Mouse (Mus musculus): ENCODE results near the gene Rap1b.

Rap1b gene

DNA sequence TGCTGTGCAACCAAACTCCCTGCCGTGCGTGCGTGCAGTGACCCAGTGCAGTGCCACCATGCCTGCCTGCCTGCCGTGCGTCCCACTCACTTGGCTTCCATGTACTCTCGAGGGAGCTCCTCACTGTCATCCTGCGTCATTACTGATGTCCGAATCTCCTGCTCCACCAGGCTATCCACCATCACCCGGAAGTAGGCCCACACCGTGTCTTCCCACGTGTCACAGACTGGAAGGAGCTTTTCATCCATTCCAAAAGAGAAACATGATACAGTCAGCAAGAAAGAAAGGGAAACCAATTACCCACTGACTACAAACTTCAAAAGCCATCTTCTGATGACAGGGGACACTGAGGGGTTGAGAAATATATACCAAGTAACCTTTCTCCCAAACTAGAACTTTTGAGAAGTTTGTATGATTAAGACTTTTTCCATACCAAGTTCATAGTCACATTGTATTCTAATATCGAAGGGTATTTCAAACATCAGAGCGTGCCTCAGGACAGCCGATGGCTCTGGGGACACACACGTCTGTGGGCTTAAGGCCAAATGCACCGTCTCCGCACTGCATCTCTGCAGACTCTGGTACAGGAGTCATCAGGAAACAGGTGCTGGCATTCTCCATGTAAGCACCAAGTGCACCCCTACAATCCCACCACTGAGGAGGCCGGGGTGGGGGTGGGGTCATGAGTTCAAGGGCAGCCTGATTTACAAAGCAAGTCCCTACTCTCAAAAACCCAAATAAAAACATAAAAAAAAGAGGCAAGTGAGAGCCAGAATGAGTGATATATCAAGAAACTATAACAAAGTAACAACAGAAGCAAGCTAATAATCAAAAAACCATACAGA, 75.3 kb downstream of the Rap1b start:
- no peak for DNase-seq (ENCODE audit: low spot score)

DNA sequence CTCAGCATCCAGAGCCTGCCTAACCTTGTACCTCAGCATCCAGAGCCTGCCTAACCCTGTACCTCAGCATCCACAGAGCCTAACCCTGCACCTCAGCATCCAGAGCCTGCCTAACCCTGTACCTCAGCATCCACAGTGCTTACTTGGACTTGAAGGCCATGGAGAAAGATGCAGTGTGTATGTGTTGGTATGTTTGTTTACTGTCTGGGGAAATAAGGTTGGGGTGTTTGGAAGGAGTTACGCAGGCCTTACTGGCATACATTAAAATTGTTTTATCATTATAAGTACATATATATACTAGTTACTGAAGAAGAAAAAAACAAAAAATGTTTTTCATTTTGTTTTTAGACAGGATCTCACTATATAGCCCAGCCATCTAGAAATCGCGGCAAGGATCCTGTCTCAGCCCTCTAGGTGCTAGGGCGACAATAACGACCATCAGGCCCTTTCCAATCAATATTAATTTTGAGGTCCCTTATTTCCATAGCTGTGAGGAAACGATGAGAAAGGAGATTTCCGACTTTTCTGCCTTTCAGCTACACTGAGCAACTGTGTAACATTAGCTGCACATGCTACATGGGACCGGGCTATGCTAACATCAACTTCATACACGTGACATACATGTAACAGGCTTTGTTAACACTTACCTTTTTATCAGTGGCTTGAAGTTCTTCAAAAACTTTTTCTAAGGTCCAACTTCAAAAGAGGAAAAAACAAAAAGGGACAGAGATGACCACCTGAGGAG, 76.1 kb downstream of the Rap1b start:
- no peak for DNase-seq (ENCODE audit: low spot score)

DNA sequence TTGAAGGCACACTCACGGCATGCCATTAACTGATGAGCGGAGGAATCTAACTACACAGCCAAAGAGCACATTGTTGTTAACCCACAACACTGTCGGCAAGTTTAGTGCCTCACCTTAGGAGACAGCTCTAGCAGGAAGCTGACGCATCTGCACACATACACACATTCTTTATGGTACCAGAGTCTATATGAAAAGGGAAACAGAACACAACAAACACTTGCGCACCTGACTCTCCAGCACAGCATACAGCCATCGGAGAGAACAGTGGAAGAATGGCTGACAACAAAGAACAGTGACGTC, 77.7 kb downstream of the Rap1b start:
- no peak for DNase-seq (ENCODE audit: low spot score)

DNA sequence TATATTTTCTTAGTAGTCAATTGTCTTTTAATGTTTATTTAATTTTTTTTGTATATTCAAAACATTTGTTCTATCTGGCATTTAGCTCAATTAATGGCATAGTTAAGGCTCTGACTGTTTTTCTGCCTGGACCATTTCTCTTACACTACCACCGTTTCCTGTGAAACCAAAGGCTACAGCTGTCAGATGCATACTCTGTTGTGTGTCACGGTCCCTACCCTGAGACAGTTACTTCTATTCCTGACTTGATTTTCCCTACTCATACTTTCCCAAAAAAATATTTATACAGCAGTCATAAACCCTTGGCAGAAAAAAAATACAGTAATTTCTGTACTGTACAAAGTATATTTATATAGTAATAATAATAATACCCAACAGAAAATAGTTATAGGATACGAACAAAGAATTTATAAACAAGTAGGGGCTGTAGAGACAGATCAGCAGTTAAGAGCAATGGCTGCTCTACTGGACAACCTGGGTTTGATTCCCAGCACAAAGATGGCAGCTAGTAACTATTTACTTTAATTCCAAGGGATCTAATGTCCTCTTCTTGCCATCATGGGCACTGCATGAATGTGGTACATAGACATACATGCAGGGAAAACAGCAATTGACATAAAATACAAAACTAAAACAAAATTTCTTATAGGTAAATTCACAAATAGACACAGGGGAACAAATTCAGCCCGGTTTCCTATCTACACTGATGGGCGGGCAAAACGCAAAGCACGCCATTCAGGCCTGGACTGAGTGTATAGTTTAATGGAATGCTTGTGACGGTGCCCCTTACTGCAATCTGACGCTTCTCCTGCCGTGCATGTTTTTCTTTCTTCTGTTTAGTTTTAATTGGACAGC, 78.3 kb downstream of the Rap1b start:
- DNase-seq (ENCODE audit: low spot score) = no peak

DNA sequence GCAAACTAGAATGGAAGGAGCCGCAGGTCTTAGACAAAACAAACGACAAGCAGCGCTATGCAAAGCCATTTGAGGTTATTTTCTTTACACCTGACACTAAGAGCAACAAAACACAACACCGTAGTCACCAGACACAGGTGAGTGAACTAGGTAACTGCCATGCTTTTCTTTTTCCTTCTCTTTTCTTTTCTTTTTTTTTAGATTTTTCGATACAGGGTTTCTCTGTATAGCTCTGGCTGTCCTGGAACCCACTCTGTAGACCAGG, 79.0 kb downstream of the Rap1b start:
- no peak for DNase-seq (ENCODE audit: low spot score)

DNA sequence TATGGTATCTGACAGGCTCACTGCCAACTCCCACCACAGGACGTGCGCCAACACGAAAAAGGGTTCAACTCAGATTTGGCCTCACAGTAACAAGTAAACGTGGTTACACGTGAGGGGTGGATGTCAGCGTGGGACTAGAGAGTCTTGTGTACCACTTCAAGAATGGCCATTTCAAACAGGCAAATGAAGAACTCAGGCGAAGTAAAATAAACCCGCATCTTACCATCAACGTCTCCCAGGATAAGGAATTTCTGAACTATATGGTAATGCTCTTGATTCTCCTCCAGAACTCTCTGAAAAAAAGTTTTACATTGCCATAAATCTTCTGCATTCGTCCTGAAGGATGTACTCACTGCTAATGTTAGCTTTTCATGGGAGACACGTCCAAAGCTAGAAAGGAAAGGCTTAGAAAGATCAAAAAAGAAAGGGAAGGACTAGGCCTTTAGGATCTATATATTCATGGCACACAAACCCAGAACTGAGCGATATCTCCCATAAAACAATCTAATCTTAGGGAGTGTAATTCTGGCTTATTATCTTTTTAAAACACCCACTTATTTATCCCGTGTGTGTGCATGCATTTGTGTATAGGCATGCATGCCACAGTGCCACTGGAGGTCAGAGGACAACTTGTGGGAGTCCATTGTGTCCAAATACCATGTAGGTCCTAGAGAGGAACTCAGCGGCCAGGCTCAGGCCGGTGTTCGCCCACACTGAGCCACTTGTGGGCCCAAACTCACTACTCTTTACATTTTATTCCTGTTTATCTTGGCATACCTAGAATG, 79.5 kb downstream of the Rap1b start:
- no peak for DNase-seq (ENCODE audit: low spot score)

DNA sequence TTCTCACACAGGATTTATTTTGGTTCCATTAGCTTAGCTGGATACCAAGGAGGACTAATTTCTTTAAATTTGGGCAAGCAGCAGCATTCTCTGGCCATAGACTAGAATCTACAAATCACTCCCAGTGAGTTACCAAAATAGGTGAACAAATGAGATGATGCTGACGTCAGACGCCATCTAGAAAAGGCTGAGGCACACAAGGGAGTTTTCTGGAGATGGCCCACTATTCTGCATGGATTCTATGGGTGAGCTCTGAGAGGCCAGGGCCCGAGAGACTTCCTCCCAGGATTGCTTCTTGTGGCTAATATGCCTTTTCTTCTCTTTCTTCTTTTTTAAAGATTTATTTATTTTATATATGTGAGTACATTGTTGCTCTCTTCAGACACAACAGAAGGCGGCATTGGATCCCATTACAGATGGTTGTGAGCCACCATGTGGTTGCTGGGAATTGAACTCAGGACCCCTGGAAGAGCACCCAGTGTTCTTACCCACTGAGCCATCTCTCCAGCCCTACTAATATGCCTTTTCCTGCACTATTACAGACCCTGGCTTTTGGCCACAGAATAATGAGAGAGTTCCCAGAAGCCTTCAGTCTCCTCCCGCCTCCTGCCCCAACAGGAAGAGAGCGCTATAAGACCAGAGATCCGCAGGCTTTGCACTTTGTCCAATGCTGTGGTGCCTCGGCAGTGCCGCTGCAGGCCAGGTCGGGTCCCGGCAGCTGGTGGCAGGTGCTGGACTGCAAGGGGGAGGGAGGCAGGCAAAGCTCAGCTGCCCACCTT, 80.5 kb downstream of the Rap1b start:
- no peak for DNase-seq (ENCODE audit: low spot score)

DNA sequence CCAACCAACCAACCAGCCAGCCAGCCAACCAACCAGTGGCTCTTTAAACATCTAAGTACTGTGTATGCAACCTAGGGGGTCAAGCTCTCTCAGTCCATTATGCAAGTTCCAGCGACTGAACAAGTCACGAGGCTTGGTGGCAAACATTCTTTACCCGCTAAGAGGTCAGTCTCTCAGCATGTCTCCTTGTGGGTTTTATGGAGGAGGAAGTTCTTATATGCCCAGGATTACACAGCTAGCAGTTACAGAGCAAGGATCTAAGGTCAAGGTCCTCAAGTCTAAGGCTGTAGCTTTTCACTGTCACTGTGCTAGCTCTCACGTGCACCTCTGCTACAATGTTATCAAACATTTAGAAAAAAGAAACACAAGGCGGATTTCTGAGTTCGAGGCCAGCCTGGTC, 81.2 kb downstream of the Rap1b start:
- no peak for DNase-seq (ENCODE audit: low spot score)

All from urinary bladder, postnatal 25 days (tissue).